Mouse (Mus musculus) cerebellum, postnatal 10 days (tissue): ENCODE results near the gene Vax2.

ENCODE experiments used
- DNase-seq, 2 experiments: peaks; one replicate each; pipeline ENCODE4 v3.0.0; 2021; ENCODE audit warnings: mixed read lengths in 2 of 2

Gene Vax2

GRCm38 (mm10) chr6:83711067-83711675 is at the start of gene Vax2:
Gene Vax2, plus strand, starts transcription at chr6:83711264.
- DNase-seq, result peak in 1 of 2 experiments; percentile 74

DNA sequence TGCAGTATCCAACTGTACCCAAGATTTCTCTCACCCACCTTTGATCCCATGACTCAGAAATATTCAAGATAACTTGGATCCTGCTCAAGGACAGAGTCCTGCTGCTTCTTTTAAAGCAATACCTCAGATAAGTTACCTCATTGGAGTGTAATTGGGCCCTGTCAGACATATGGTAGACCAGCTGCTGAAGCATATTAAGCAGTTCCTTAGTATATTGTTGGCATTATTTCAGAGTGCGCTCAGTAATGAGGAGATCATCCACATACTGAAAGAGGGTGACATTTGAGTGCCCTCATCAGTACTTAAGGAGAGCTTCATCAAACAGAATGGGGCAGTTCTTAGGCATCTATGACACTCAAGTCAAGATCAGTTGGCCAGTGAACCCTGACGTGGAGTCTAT is 46.1 kb upstream of the Vax2 start:
- no peak for DNase-seq

GRCm38 (mm10) chr6:83673395-83673794 is 37.7 kb upstream of the Vax2 start:
- DNase-seq, result peak; percentile 87 to 88

GRCm38 (mm10) chr6:83677757-83678156 is 33.3 kb upstream of the Vax2 start, which contains the start of gene Cd207:
Gene Cd207, minus strand, starts transcription at chr6:83677857.
- no peak for DNase-seq

DNA sequence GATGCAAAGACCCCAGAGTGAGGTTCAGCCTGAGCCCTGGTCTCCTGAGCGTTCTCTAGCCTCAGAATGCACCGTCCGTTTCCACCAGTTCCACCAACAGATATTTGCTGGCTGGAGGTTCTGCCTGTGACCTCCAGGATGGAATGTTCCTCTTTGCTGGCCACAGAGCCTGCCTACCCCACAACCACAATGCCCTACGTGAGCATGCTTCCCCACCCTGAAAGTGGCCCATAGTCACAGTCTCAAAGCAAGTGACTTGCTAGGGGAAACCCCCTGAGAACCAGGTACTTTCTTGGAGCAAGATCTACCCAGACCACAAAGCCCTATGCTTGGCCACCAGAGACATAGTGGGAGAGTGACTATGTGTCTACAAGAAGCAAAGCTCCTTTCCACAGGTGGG is 21.7 kb upstream of the Vax2 start:
- no peak for DNase-seq

- DNase-seq, result peak; percentile 67 to 72
Observed at GRCm38 (mm10) chr6:83690277-83690676, 20.8 kb upstream of the Vax2 start.

- no peak for DNase-seq
Observed at GRCm38 (mm10) chr6:83690936-83691335, 20.1 kb upstream of the Vax2 start.

DNA sequence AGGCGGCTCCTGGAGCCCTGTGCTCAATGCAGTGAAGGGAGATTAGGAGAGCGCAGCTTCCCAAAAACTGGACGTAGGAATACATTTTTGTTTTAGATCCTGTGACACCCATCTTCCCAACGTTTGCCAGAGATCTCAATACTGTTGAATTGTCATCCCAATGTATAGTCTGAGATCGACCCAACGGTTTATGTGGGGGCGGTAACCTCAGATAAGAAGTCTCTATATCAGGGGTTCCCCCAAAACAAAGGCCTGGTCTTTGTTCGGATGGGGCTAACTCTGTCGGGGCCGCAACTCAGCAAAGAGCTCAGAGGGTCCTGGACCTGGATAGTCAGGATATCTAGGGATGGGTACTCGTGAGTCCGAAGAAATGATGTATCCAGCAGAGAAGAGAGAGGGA is 18.1 kb upstream of the Vax2 start:
- DNase-seq, result no peak

DNA sequence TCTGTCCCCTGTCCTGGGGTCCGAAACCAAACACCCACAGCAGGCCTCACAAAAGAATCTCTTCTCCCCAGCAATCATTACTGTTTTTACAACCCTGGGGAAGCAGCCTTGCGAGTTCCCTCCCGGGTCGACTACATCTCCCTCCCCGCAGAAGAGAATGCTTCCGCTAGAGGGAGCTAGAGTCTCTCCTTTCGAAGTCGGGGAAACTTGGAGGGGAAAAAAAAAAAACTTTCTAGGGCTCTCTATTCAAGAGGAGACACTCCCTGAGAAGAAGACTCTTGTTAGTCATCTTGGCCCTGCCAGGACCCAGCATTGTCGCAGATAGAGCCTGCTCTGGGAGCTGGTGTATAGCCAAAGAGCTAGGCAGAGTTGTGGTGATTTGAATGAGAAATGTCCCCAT is 17.2 kb upstream of the Vax2 start:
- peak; percentile 75 to 91 for DNase-seq

GRCm38 (mm10) chr6:83695731-83696130 is 15.3 kb upstream of the Vax2 start:
- peak in 1 of 2 experiments; percentile 7 for DNase-seq

DNA sequence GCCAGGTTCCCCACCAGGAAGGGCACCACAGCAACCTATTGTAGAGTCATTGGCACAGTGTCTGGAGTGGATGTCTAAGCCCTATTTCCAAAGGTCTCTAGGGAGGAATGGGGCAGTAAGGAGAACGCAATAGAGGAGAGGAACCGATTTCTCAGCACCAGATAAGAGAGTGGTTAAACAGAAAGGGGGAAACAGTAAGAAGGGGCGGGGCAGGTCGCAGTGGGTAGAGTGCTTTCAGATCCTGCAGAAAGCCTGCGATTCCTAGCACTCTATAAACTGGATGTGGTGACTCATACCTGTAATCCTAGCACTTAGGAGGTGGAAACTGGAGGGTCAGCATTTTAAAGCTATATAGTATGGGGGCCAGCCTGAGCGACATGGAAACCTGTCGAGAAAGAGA is 14.4 kb upstream of the Vax2 start:
- DNase-seq, result no peak

- no peak for DNase-seq
Observed at GRCm38 (mm10) chr6:83697932-83698331, 13.1 kb upstream of the Vax2 start.

GRCm38 (mm10) chr6:83699971-83700370 is 11.1 kb upstream of the Vax2 start:
- peak in 1 of 2 experiments; percentile 6 for DNase-seq

- DNase-seq, result peak in 1 of 2 experiments; percentile 20
Observed at GRCm38 (mm10) chr6:83701001-83701400, 10.1 kb upstream of the Vax2 start.

GRCm38 (mm10) chr6:83702146-83702999 is 8.7 kb upstream of the Vax2 start:
- no peak for DNase-seq

DNA sequence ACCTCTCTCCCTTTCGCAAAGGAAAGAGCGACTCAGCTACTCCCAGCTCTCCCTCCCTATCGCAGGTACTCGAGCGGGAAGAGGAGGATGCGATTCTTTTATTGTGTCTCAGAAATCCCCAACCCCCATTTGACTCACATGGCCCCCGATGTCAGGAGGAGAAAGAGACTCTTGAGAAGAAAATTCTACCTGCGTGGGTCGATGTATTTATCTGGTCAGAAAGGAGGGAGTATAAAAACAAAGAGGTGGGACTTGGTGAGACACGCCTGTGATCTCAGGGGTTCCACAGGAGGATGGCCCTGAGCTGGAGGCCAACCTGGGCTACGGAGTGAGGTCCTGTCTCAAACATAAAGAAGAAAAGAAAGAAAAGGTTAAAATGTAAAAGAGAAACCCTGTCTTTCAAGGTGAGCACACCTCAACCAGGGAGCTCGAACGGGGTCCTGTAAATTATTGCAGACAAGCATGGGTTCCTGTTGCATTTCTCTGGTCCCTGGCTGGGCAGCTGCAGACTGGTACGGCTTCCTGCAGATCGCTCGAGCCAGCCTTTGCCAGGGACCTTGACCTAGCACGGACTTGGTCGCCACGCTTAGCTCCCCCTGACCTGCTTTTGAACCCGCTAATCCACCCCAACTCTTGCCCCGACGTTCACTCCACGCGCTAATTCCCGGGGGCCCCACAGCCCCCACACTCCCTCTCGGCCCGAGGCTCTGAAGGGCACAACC is 7.9 kb upstream of the Vax2 start:
- DNase-seq, result no peak

- DNase-seq, result no peak
Observed at GRCm38 (mm10) chr6:83703722-83704078, 7.4 kb upstream of the Vax2 start.

DNA sequence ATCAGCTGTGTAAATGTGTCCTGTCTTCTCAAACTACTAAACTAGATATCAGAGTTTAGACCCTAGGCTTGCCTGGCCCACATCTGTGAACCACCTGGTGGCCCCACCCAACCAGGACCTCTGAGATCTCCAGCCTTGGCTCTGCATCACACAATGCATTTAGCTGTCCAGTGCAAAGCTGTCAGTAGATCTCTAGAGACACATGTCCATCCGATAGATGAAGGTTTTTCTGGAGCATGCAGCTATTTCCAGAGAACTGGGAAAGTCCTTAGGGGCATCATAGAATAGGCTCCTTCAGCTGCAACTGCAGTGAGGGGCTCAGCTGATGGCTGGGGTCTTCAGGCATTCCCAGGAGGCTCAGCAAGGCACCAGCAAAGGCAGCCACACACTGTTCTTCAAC is 6.8 kb upstream of the Vax2 start:
- no peak for DNase-seq

GRCm38 (mm10) chr6:83704701-83705100 is 6.4 kb upstream of the Vax2 start:
- no peak for DNase-seq

DNA sequence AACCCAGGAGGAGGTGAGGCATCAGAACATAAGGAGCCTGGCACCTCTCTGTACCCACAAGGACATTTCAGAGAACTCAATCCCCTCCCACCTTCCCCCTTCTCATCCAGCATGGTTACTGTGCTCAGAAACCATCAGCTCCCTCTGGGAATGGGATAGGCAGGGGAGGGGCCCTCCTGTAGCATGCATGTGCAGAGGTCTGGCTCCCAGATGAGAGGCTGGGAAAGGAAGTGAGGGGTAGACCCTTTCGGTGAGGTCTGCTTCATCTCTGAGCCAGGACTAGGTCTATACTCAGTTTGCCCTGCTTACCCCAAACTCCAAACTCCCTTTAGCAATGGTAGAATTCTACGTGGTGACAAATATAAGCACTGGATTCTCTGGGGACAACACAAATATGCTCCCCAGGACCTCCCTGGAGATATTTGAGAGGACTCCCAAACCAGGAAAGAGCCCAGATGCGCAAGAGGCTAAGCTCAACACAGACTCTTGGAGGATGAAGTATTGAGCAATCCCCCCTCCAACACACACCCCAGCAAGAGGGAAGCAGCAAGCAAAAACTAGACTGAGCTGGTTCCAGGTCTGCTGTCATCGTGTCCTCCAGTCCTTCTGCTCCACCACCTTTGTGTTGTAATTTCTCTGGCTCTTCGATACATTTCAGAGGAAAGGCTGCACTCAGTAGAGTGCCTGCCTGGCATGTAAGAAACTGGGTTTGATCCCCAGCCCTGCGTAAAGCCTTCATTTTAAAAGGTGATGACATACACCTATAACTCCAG is 3.1 kb upstream of the Vax2 start:
- DNase-seq, result no peak

GRCm38 (mm10) chr6:83710361-83711066 is 550 bp upstream of the Vax2 start:
- no peak for DNase-seq
